ENCODE assay signal across 24 mouse cellular contexts in genomic region chr11:4382321-4382720, GRCm38 (mm10). TPM values are rescaled to one million over a fixed set of nuclear protein-coding genes. Genes with fewer than 3 reads are reported as not detected.
DNase-seq lines count a peak whose midpoint lies in the region; ATAC-seq lines count a peak whose summit lies in the region.
"Had no signal": no experiment of that assay in that cellular context is flagged by ENCODE, and none has a peak within 500 bp of the region (broad histone marks: within the 10 kb centered on the region; RNA-seq: fewer than 3 reads in every experiment).

No protein-coding gene starts in this region.

- no peak overlapping the region for H3K4me3 ChIP-seq in macrophage (ENCODE audit: inconsistent target)
- no peak overlapping the region for H3K4me3 ChIP-seq in forebrain, embryonic 10.5 days
- H3K4me3 ChIP-seq: embryonic facial prominence, embryonic 13.5 days; embryonic facial prominence, embryonic 15.5 days; erythroblast, embryonic 14.5 days; forebrain, embryonic 13.5 days; forebrain, embryonic 15.5 days had no signal

- 0 out of 2 replicates have a peak, but pooled peaks have one; percentile 42 for ATAC-seq in common myeloid progenitor, adult 5-6 weeks (replicated peaks; ENCODE audit: low read depth, poor library complexity, severe bottlenecking)
- peak; percentile 55; the same call in 1 of the 2 replicates for ATAC-seq in megakaryocyte progenitor cell, adult 5-6 weeks (replicated peaks; ENCODE audit: poor library complexity)
- ATAC-seq: activated CD4-positive, CD25-positive, alpha-beta regulatory T cell, adult 4 months; forebrain, embryonic 13.5 days; forebrain, embryonic 15.5 days; Patski had no signal

- no peaks in the 10 kb centered on the region for H3K4me1 ChIP-seq in forebrain, embryonic 10.5 days
- H3K4me1 ChIP-seq: embryonic facial prominence, embryonic 13.5 days; embryonic facial prominence, embryonic 15.5 days; forebrain, embryonic 13.5 days; forebrain, embryonic 15.5 days had no signal

- DNase-seq in cerebellum, postnatal 10 days: peak; percentile 5 to 8
- DNase-seq in cerebellum, adult 18-20 months: no peak
- DNase-seq in retina, embryonic 14.5 days (ENCODE audit: low spot score): no peak
- no peak for DNase-seq in forebrain, embryonic 10.5 days (ENCODE audit: extremely low spot score, low spot score)
- DNase-seq in right cerebral cortex, adult 18-20 months: no peak
- DNase-seq: adrenal gland, adult 8-10 months; adrenal gland, postnatal 14 days; adrenal gland, postnatal 36 days; cerebellum, adult 11-12 months; cerebellum, adult 8-10 months; cerebellum, adult 9-11 months; cerebellum, postnatal 25 days; embryo, embryonic 11 days had no signal

- no peaks in the 10 kb centered on the region for H3K36me3 ChIP-seq in macrophage (ENCODE audit: inconsistent target)
- H3K36me3 ChIP-seq in forebrain, embryonic 10.5 days (replicated peaks): no peaks in the 10 kb centered on the region
- H3K36me3 ChIP-seq: embryonic facial prominence, embryonic 13.5 days; embryonic facial prominence, embryonic 15.5 days; forebrain, embryonic 15.5 days had no signal

- no peaks in the 10 kb centered on the region for H3K27me3 ChIP-seq in forebrain, embryonic 10.5 days (ENCODE audit: poor library complexity, severe bottlenecking)
- H3K27me3 ChIP-seq: embryonic facial prominence, embryonic 13.5 days; embryonic facial prominence, embryonic 15.5 days; forebrain, embryonic 13.5 days; forebrain, embryonic 15.5 days had no signal

- no peaks in the 10 kb centered on the region for H3K79me2 ChIP-seq in macrophage (ENCODE audit: inconsistent target)

- 61% methylated on average over 7 of the region's 7 CpGs for WGBS in macrophage (ENCODE audit: missing documents)
- 90% methylated on average over 7 of the region's 7 CpGs for WGBS in forebrain, embryonic 10.5 days

- 0 out of 2 replicates have a peak overlapping the region, but pooled peaks have one; percentile 3 for H3K27ac ChIP-seq in macrophage
- no peak overlapping the region for H3K27ac ChIP-seq in forebrain, embryonic 10.5 days
- H3K27ac ChIP-seq: embryonic facial prominence, embryonic 13.5 days; embryonic facial prominence, embryonic 15.5 days; forebrain, embryonic 13.5 days; forebrain, embryonic 15.5 days had no signal

- H3K9me3 ChIP-seq in forebrain, embryonic 10.5 days: no peaks in the 10 kb centered on the region
- H3K9me3 ChIP-seq: embryonic facial prominence, embryonic 13.5 days; embryonic facial prominence, embryonic 15.5 days; forebrain, embryonic 13.5 days; forebrain, embryonic 15.5 days had no signal

RNA-seq across cellular contexts. Expression of gene Hormad2, which starts 58.6 kb away (rescaled TPM):
- 1.5 TPM in 1 of 2 replicates, not detected in the other for total RNA-seq in common myeloid progenitor, adult 5-6 weeks (2017)
- total RNA-seq in macrophage (2018; cell fraction: chromatin; rRNA removed): not detected
- total RNA-seq in macrophage (2018; cell fraction: cytosol; rRNA removed): under 1 TPM in 1 of 26 experiments, not detected in 25; 0.14 TPM
- total RNA-seq in macrophage (2018; cell fraction: nucleus; rRNA removed): 1 to 10 TPM in 1 of 26 experiments, under 1 TPM in 1, not detected in 24; 0.59 to 2.0 TPM
- 0.51 TPM in 1 of 3 replicates, not detected in the others for polyA plus RNA-seq in macrophage (2018)
- total RNA-seq in megakaryocyte progenitor cell, adult 5-6 weeks (2015): 2.6 and 2.8 TPM in 2 replicates
- 0.87 TPM in 1 of 2 replicates, not detected in the other for total RNA-seq in megakaryocyte progenitor cell, adult 5-6 weeks (2017)
- 0.33 TPM in 1 of 2 replicates, not detected in the other for polyA plus RNA-seq in forebrain, embryonic 10.5 days (2016; fragmentation: Nextera tagmentation; extraction: Ambion mirVana)
- polyA plus RNA-seq: C2C12; embryonic facial prominence, embryonic 13.5 days; erythroblast, embryonic 14.5 days; forebrain, embryonic 15.5 days; Patski had no signal

Comparison
In these comparisons a context has a peak if more than half of its experiments do, and no peak if none do; other contexts are left out.
1. DNase-seq: peak in cerebellum, postnatal 10 days (2 of 2); none in cerebellum, adult 18-20 months (0 of 2), retina, embryonic 14.5 days (single experiment), forebrain, embryonic 10.5 days (single experiment) and right cerebral cortex, adult 18-20 months (single experiment).